Mouse (Mus musculus) layer of hippocampus, adult 9-11 months (tissue): ENCODE data around the gene Klk1.

Experiments used
- DNase-seq: peaks from one replicate; pipeline ENCODE4 v3.0.0; 2022

The Klk1 gene

DNA sequence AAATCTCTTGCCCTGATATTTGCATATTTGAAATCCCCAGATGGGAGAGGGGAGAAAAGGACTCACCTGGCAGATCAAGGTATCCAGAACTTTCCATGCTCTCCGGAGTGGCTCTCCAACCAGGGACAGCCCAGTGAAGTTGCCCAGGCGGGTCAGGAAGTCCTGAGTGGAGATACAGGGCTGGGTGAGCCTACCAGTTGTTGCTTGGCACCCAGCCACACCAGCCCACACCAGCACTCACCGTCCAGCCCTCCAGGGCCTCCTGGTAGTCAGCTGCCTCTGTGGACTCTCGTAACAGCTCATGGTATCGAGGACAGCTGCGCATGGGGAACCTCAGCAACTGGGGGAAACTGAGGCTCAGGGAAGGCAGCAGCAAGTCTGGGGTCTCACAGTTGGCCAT, 29.8 kb downstream of the Klk1 start:
- DNase-seq: no peak

DNA sequence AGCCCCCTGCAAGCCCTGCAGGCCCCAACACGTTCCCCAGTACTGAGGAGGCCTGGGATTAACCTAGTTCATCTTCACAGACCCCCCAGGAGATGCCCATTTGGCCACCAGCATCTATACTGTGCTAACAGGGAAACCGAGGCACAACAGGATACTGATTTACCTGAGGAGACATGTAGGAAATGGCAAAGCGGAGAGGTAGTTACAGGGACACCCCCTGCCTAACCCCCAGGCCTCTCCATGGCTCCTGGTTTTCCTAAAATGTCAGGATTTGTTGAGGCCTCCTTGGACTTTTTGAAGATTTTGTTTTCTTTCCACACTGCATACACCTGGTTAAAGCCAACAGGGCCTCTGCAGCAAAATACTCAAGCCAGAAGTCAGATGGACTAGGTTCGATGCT, 32.1 kb downstream of the Klk1 start, which contains the start of gene Acp4:
TSS of gene Acp4 (minus strand) at position 101 of the 400 bp plus-strand sequence.
- DNase-seq: no peak

DNA sequence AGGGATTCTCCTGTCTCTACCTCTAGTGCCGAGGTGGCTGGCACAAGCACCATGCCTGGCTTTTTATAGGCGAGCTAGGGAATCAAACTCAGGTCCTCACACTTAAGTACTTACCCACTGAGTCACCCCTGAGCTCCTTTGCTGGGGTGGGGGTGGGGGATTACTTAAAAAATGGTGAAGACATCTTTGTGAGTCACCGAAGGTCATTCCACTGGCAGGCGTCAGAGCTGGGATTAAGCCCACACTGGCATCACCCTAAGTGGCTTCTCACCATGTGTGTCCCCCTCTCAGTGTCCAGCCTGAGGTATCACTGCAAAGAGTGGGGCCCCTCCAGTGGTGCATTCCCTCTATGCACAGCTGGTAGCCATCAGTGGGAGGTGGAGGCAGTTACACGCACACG, 35.2 kb downstream of the Klk1 start:
- no peak for DNase-seq

DNA sequence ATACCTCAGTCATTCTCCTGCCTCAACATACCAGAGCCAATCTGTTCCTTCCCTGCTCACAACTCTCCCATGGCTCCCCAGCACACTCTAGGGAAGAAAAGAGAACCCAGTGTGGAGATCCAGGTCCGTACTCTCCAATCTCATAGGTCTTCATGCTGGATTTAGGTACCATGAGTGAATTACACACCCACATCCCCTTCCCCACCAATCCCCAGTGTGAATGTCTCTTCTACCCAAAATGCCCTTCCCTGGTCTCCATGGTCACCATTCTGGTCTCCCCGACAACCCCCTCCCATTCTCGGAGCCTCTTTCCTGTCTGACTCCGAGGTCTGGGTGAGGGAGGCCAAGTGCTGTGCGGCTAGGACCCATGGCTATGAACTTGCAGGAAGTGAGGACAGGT, 36.0 kb downstream of the Klk1 start, which contains the start of gene Gm15517:
TSS of gene Gm15517 (plus strand) at position 301 of the 400 bp plus-strand sequence.
- DNase-seq: no peak

DNA sequence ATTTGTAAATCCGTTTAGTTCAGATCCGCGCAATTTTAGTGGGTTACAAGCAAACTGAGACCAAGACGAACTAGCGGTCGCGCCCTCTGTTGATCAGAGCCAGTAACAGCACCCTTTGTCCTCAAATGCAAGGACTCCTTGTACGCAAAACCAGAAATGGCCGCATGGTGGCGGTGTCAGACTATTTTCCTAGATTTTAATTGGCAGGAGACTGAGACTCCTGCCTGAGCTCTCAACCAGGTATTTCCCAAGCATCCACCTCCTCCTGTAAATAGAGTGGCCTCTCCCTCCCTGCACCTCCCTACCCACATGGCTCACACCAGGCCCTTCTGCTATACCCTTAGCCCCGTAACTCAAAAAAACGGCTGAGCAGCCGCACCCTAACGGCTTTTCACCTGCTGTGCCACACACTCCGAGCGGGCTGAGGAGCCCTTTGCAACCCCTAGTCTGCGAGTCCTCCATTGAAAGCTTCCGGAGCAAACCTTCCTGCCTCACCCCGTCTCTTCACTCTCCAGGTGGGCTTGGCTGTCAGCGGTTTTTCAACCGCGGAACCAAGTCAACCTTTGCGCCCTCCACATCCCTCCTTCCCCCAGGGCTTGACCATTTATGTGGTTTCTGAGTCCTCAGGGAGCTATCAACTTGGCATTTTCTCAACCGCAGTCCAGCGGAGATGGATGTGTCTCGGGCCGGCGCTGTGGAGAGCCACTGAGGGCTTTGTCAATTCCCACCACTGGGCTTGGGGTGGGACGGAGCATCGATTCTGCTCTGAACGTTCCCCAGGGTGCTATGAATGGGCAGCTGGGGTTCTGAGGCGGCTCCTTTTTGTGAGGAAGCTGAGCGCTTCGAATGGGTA, 37.9 kb downstream of the Klk1 start:
- peak; percentile 92 for DNase-seq

DNA sequence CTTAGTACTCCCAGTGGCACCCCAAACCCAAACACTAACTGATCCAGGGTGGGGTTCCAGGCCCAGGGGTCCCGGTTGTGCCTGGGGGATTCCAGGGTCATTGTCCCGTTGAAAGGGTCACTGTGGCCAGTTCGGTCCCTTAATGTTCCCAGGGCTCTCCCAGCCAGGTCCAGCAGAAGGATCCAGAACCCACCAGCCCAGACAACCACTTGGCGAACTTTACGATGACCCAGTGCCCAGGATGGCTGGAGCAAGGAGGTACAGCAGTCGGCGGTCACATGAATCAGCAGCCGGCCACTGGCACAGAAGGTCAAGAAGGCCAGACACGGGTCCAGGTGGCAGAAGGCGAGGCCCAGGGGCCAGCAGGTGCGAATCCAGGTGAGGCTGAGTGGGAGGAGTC, 43.0 kb downstream of the Klk1 start:
- DNase-seq: no peak

DNA sequence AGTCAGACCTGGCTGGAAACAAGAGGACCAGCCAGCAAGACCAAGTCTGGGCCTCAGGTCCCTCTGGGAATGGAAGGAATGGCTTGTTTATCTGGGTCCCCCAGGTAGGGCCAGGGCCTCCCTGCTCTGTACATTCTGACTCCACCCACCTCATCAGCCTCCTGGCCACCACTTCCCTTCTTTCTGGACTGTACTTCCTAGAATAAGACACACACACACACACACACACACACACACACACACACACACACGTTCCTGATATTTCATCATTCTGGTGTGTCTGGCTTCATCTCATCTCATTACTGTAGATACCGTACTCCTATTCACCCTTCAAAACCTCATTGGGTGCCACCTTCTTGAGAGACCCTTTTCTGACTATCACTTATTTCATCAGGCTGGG, 44.2 kb downstream of the Klk1 start:
- DNase-seq: no peak

DNA sequence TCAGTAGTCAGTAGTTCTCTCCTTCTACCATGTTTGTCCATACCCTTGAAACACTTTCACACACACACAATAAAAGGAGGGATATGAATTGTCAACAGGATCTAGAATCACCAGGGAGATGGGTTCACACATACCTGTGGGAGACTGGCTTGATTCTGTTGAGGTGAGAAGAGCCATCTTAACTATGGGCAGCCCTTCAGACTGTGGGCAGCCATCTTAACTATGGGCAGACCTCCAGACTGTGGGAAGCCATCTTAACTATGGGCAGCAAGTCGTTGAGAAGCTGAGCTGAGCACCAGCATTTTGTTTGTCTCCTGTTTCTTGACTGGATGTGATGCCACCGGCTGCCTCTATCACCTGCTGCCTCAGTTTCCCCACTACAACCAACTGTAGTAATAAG, 46.1 kb downstream of the Klk1 start:
- DNase-seq: no peak

DNA sequence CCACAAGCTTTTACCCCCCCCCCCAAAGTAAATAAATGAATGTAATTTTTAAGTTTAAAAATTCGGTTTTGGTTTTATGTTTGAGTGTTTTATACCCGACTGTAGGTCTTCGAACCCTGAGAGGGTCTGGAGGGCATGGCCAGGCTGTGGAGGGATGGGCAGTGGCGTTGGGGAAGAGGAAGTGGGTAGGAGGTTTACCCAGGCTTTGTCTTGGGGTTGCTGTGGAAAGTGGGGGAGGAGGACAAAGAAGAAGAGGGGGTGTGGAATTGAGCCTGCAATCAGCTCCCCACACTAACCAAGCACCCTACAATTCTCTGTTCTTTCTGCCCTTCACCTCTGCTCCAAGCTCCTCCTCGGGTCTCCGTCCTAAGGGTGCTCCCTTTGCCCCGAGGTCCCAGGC, 47.4 kb downstream of the Klk1 start:
- no peak for DNase-seq

DNA sequence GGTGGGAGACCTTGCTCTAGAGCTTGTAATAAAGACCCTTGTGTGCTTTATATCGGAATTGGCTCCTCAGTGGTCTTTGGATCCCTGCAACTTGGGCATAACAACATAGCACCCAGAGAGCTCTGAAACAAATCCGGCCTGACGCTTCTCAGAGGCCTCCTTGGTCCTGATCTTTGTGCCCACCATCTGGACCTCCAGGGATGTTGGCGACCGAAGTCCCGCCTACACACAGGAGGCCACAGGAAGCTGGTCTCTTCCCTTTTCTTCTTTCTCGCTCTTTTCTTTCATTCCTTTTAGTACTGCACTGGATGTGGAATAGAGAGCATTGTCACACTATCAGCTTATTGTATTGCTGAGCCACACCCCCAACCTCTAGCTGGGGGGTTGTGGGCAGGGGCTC, 48.3 kb downstream of the Klk1 start:
- no peak for DNase-seq

DNA sequence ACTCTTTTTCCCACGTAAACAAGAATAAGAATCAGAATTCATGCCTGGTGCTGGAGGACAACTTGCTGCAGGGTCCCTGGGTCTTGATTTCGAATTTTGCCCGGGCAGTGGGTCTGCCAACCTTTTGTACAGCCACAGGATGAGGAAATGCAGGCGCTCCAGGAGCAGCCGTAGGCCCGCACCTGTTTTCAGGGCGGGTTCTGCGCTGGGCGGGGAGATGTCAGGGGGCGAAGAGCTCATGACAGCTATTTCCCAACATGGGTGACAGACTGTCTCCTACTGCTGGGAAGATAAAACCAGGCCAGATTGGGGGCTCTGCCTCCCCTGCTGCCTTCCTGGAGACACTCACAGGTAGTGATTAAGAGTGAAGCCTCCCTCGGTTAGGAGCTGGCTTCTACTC, 48.9 kb downstream of the Klk1 start:
- no peak for DNase-seq

DNA sequence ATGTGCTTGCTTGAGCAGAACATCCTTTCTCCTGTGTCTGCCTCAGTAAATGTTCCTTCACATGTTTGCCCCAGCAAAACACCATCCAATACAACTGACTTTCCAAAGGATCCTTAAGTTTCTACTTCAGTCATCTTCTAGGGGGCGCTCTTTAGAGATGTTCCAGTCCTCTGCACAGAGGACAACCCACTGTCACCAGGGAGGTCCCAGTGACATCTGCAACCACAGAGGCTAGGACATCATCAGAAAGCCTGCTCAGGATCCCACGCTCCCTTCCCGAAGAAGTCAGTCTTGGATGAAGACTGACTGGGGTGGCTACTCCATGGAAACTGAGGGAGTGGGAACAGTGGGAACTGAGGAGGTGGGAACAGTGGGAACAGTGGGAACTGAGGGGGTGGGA, 50.4 kb downstream of the Klk1 start:
- no peak for DNase-seq

DNA sequence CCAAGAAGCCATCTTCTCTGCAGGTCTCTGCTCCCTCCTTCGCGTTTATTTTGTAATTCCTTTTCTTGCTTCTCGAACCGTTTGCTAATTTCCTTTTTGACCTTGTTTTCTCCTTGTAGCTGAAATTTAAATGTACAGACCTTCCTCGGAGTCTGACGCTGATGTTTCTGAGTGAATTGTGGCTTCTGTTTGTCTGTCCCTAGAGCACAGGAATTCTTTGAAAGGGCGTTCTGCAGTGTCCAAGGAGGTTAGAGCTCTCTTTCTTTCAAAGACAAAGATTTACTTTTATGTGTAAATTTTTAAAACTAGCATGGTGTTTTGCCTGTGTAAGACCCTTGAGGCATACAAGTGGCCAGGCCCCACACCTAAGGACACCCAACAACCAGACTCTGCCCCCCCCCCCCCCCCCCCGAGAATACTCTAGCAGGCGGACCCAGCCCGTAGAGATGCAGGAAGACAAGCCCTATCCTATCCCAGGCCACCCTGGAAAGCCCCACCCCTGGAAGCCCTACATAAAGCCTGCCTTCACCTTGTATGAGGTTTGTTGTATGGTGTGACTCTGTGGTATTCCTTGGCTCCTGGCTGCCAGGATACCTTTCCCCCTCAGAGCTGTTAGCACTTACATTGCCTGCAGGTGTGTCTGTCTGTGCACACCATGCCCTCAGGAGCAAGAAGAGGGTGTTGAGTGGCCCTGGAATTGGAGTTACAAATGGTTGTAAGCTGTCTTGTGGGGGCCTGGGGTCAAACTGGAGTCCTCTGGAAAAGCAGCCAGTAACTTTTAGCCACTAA, 51.5 kb downstream of the Klk1 start:
- no peak for DNase-seq

DNA sequence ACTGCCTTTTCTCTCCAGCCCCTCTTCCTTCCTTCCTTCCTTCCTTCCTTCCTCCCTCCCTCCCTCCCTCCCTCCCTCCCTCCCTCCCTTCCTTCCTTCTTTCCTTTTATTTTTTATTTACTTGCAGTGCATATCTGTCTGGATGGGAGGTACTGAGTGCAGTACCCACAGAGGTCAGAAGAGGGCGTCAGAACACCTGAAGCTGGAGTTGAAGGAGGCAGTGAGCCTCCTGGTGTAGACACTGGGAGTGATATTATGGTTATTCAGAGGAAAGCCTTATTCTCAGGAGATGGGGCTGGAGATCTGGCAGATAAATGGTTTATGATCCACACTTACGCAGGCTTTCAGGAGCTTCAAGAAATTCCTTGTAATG, 52.1 kb downstream of the Klk1 start:
- DNase-seq: peak; percentile 65
